Mouse (Mus musculus) lung, embryonic 16.5 days (tissue): ENCODE measurements around the gene Gm13289. TPM values are rescaled to one million over a fixed set of nuclear protein-coding genes. Genes with fewer than 3 reads are reported as not detected.
A peak's percentile ranks its signal among the peaks of the same experiment; 100 is the strongest.
"Not testable (repeated sequence)": the region's sequence is repeated elsewhere in the genome, so short reads cannot be mapped to it uniquely, and the experiment has no call there.

Experiments used
- ATAC-seq: fragments of 200-750 bp; cut with Nextera tagmentation; 2 replicates; pipeline ENCODE4 v1.8.0; 2017; ENCODE audit warnings: low read depth, mild to moderate bottlenecking, moderate library complexity
- H3K27ac ChIP-seq: fragments of 300-500 bp; sonication (generic); 2 replicates; pipeline ENCODE4 v1.5.1; 2014; ENCODE audit warnings: mild to moderate bottlenecking, control low read depth, low read length
- H3K27me3 ChIP-seq: fragments of 300-500 bp; sonication (generic); 2 replicates; pipeline ENCODE4 v1.6.1; 2014; ENCODE audit warnings: low read depth, low read length, mixed read lengths; ENCODE audit not compliant: control insufficient read depth, insufficient read depth
- H3K36me3 ChIP-seq: fragments of 300-500 bp; sonication (generic); 2 replicates; pipeline ENCODE4 v1.6.1; 2014; ENCODE audit warnings: low read length; ENCODE audit not compliant: control insufficient read depth, insufficient read depth
- H3K4me1 ChIP-seq: fragments of 300-500 bp; sonication (generic); replicated peaks from 2 replicates; pipeline ENCODE4 v1.6.1; 2014; ENCODE audit warnings: low read length, mixed read lengths; ENCODE audit not compliant: control insufficient read depth, insufficient read depth
- H3K4me2 ChIP-seq: fragments of 300-500 bp; sonication (generic); 2 replicates; pipeline ENCODE4 v1.6.1; 2014; ENCODE audit warnings: low read depth, low read length, control low read depth
- H3K4me3 ChIP-seq: fragments of 300-500 bp; sonication (generic); 2 replicates; pipeline ENCODE4 v1.5.1; 2014; ENCODE audit warnings: mild to moderate bottlenecking, low read length, control low read depth
- H3K9ac ChIP-seq: fragments of 300-500 bp; sonication (generic); 2 replicates; pipeline ENCODE4 v1.6.1; 2014; ENCODE audit warnings: low read length, control low read depth
- H3K9me3 ChIP-seq: fragments of 300-500 bp; sonication (generic); 2 replicates; pipeline ENCODE4 v1.6.1; 2016; ENCODE audit warnings: low read length; ENCODE audit not compliant: control insufficient read depth
- WGBS: fragments of 180-500 bp; shearing (Covaris S2); extraction: QIAGEN DNeasy Blood & Tissue Kit; methylation state at CpG from one replicate; pipeline ENCODE4 v1.1.7; 2014; 5-methylcytosine and 5-hydroxymethylcytosine counted together
- polyA plus RNA-seq: library from polyadenylated mRNA; unstranded; fragments of >200 nt; fragmentation: Nextera tagmentation; extraction: Ambion mirVana; gene quantifications from 2 replicates; pipeline ENCODE4 v1.2.1, GENCODE M21; 2015

Gm13289 gene
- not detected in 2 replicates for polyA plus RNA-seq

DNA sequence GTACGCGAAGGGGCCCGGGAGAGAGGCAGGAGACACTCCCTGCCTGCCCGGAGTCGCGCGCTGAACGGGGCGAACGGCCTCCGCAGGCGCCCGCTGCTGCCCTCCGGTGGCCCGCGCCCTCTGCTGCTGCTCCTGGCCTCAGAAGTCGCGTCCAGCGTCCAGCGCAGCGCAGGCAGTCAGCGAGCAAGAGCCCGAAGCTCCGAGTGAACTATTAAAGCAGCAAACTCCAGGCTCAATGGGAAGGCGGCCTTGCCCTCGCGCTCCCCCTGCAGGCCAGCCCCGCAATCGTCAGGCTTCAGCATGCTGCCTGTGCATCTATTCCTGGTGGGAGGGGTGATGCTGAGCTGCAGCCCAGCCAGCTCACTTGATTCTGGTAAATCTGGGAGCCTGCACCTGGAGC, at the start of gene Gm13289:
Gm13289 (plus strand) TSS at position 301 of the 400 bp plus-strand sequence.
- WGBS = no CpG with 5 or more reads among the region's 29 CpGs
- H3K27ac ChIP-seq, H3K9ac ChIP-seq, H3K9me3 ChIP-seq, H3K4me2 ChIP-seq, ATAC-seq, H3K4me3 ChIP-seq, H3K4me1 ChIP-seq, H3K36me3 ChIP-seq, H3K27me3 ChIP-seq: not testable (repeated sequence)

DNA sequence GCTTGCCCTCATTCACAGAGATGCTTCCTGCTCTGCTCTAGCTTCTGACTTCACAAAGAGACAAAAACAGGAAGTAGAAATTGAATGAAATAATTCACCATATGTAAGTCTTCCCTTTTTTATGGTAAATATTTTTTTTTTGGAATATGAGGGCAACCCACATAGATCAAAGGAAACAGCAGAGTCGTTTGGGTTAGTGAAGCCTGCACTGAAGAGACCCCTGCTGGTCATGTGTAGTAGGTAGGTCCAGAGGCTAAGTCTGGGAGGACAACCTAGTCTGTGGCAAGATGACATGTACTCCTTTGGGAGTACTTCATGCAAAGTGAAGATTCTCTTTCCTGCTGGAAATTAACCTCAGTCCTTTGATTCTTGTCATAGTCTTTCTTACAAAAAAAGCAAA, 49.4 kb upstream of the Gm13289 start:
- H3K4me2 ChIP-seq = no peak overlapping the region
- no peaks in the 10 kb centered on the region for H3K9me3 ChIP-seq
- no peak overlapping the region for H3K27ac ChIP-seq
- no peak overlapping the region for H3K4me3 ChIP-seq
- H3K36me3 ChIP-seq = no peaks in the 10 kb centered on the region
- no peaks in the 10 kb centered on the region for H3K27me3 ChIP-seq
- 3% methylated on average over 1 of the region's 1 CpGs for WGBS
- ATAC-seq = no peak
- H3K9ac ChIP-seq = no peak overlapping the region
- no peaks in the 10 kb centered on the region for H3K4me1 ChIP-seq

DNA sequence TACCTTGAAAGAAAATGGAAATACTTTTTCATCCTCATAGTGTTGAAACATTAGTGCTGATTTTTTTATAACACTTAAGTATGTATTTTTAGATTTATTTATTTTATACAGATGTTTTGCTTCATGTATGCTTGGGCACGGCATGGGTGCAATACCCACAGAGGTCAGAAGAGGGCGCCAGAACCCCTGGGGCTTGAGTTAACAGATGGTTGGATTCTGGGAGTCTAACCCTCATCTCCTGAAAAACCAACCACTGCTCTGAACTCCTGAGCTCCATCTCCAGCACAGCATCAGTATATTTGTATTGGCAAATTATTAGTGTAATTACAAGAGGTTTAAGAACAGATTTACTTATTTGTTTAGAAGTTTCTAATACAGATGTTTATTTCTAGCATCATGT, 38.2 kb upstream of the Gm13289 start:
- no peaks in the 10 kb centered on the region for H3K9me3 ChIP-seq
- no peak overlapping the region for H3K27ac ChIP-seq
- no peak overlapping the region for H3K4me3 ChIP-seq
- no peaks in the 10 kb centered on the region for H3K36me3 ChIP-seq
- 0 out of 2 replicates have a peak, but pooled peaks cover 5% of the 10 kb centered on the region for H3K4me1 ChIP-seq
- no peak overlapping the region for H3K9ac ChIP-seq
- no peaks in the 10 kb centered on the region for H3K27me3 ChIP-seq
- WGBS = 4% methylated on average over 2 of the region's 2 CpGs
- ATAC-seq = peak; percentile 57; the same call in 1 of the 2 replicates
- H3K4me2 ChIP-seq = no peak overlapping the region

DNA sequence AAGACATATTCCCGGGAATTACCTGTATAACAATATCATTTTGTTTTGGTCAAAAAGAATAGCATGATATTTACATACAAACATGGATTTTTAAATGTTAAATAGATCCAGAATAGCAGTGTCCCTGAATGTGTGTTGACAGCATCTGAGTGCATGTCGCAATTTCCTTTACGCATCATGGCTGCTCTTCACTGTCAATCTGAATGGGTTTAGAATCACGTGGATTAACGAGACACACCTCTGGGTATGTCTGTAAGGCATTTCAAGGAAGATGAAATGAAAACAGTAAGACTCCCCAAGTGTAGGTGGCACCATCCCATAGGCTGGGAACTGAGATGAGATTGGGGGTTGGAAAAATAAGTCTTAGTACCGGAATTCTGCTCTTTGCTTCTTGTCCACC, 37.7 kb upstream of the Gm13289 start:
- H3K4me2 ChIP-seq = no peak overlapping the region
- no peaks in the 10 kb centered on the region for H3K27me3 ChIP-seq
- 0 out of 2 replicates have a peak, but pooled peaks cover 5% of the 10 kb centered on the region for H3K4me1 ChIP-seq
- H3K9ac ChIP-seq = no peak overlapping the region
- H3K9me3 ChIP-seq = no peaks in the 10 kb centered on the region
- no peak overlapping the region for H3K27ac ChIP-seq
- H3K36me3 ChIP-seq = no peaks in the 10 kb centered on the region
- WGBS = 81% methylated on average over 6 of the region's 6 CpGs
- H3K4me3 ChIP-seq = no peak overlapping the region
- ATAC-seq = no peak

DNA sequence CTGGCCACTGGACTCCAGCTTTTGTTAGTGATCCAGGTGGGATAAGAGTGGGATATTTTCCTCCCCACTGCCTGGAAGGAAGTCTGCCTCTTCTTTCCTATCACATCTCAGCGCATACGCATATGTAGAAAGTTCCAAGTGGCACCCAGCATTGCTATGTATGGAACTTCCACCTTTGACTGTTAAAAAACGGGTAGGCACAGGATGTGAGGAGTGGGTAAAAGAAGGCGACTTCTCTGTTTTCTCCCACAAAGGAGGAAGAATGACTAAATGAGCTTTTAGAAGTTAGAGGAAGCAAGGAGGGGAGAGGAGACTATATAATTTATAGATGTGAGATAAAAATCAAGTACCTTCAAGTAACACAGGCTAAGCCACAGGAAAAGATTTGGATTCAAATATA, 35.3 kb upstream of the Gm13289 start:
- no peaks in the 10 kb centered on the region for H3K9me3 ChIP-seq
- WGBS = 87% methylated on average over 4 of the region's 4 CpGs
- no peak overlapping the region for H3K27ac ChIP-seq
- no peaks in the 10 kb centered on the region for H3K36me3 ChIP-seq
- H3K4me1 ChIP-seq = 0 out of 2 replicates have a peak, but pooled peaks cover 5% of the 10 kb centered on the region
- ATAC-seq = no peak
- H3K4me2 ChIP-seq = no peak overlapping the region
- H3K4me3 ChIP-seq = no peak overlapping the region
- H3K27me3 ChIP-seq = no peaks in the 10 kb centered on the region
- no peak overlapping the region for H3K9ac ChIP-seq

DNA sequence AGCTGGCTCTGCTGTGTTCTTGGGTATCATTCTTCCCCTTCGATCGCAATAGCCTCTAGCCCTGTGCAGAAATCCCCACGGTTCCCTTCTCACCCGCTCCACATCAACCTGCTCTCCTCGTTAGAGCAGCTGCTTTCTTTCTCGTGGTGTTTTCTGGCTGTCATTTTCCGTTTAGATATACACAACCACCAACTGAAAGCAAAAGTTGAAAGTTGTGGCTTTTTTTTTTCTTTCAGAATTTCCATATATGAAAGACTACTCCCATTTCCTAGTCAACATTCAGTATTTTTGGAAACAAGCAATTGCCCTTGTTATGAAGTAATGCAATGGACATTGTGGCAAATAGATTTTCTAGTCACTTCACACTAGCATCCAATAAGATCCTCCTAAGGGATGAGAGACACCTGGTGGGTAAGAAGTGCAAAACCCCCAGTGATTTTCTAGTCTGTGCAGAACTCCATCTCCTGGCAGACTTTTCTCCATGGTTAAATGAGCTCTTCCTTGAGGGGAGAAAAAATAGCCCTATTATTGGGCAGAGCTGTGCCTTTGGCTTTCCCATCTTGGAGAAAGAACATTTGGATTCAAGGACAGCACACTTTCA, 33.9 kb upstream of the Gm13289 start:
- Histone ChIP-seq H3K27me3 (no peaks in the 10 kb centered on the region), H3K36me3 (no peaks in the 10 kb centered on the region), H3K4me1 (0 out of 2 replicates have a peak, but pooled peaks cover 5% of the 10 kb centered on the region), H3K4me2 (no peak overlapping the region), H3K27ac (peak overlapping the region; percentile 7; the same call in 1 of the 2 replicates), H3K4me3 (no peak overlapping the region), H3K9ac (no peak overlapping the region), H3K9me3 (no peaks in the 10 kb centered on the region)
- 0 out of 2 replicates have a peak, but pooled peaks have one; percentile 38 for ATAC-seq
- 54% methylated on average over 7 of the region's 7 CpGs for WGBS

DNA sequence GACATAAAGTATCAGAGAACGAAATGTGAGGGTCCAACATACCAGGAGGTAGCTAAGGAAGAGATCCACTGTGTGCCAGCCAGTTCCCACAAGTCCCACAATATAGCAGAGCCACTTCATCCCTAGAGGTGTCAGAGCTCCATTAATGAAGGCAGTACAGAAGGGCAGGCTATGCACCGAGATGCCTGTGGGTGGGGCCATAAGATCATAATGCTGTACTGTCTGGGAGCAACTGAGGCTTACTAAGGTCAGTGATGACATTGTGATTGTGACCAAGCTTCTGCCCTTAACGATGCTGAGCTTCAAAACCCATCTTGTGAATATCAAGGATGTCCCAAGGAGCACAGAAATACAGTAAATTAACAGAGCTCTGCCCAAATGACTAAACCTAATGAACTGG, 32.5 kb upstream of the Gm13289 start:
- no peak overlapping the region for H3K4me2 ChIP-seq
- no peaks in the 10 kb centered on the region for H3K27me3 ChIP-seq
- H3K36me3 ChIP-seq = no peaks in the 10 kb centered on the region
- WGBS = 62% methylated on average over 3 of the region's 3 CpGs
- no peak overlapping the region for H3K27ac ChIP-seq
- no peaks in the 10 kb centered on the region for H3K9me3 ChIP-seq
- 0 out of 2 replicates have a peak, but pooled peaks cover 5% of the 10 kb centered on the region for H3K4me1 ChIP-seq
- no peak for ATAC-seq
- no peak overlapping the region for H3K9ac ChIP-seq
- no peak overlapping the region for H3K4me3 ChIP-seq

DNA sequence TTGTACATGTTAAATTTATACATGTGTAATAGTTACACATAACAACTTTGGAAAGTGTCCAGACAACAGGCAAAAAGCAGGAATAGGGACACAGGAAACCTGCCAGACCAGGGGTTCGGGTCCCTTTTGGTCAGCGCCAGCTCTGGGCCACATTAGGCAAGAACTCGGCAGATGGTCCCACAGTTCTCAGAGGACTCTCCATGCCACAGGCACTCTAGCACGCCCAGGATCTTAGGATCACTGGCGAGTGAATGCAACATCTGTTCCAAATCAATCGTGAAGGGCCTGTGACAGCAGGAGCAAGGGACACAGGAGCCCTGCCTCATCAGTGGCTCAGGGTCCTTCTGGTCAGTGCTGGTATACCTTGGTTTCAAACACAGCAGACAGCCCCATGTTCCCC, 26.8 kb upstream of the Gm13289 start:
- 61% methylated on average over 6 of the region's 6 CpGs for WGBS
- Histone ChIP-seq H3K9me3 (no peaks in the 10 kb centered on the region), H3K27ac (no peak overlapping the region), H3K4me2 (no peak overlapping the region), H3K9ac (no peak overlapping the region), H3K4me1 (no peaks in the 10 kb centered on the region), H3K36me3 (no peaks in the 10 kb centered on the region), H3K4me3 (no peak overlapping the region), H3K27me3 (no peaks in the 10 kb centered on the region)
- no peak for ATAC-seq

DNA sequence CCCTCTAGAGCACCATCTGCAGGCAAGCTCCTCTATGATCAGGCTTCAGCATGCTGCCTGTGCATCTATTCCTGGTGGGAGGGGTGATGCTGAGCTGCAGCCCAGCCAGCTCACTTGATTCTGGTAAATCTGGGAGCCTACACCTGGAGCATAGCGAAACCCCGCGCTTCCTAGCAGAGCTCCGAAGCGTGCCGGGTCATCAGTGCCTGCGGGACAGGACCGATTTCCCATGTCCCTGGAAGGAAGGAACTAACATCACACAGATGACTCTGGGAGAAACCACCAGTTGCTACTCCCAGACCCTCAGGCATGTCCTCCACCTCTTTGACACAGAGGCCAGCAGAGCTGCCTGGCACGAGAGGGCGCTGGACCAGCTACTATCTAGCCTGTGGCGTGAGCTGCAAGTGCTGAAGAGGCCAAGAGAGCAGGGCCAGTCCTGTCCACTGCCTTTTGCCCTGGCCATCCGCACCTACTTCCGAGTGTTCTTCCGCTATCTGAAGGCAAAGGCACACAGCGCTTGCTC, 21.8 kb upstream of the Gm13289 start, which contains the start of gene Gm13271:
Gm13271 (plus strand) TSS at position 51 of the 523 bp plus-strand sequence.
- not testable (repeated sequence) for H3K36me3 ChIP-seq, H3K9me3 ChIP-seq, H3K27ac ChIP-seq, ATAC-seq, H3K4me3 ChIP-seq, H3K4me1 ChIP-seq, H3K9ac ChIP-seq, H3K4me2 ChIP-seq, H3K27me3 ChIP-seq
- 77% methylated on average over 15 of the region's 15 CpGs for WGBS
